Mouse (Mus musculus) urinary bladder, postnatal 14 days (tissue): ENCODE data around the gene Baz1a.

ENCODE experiments used
- DNase-seq: peaks from one replicate; pipeline ENCODE4 v3.0.0; 2021; ENCODE audit warnings: low spot score

The Baz1a gene

DNA sequence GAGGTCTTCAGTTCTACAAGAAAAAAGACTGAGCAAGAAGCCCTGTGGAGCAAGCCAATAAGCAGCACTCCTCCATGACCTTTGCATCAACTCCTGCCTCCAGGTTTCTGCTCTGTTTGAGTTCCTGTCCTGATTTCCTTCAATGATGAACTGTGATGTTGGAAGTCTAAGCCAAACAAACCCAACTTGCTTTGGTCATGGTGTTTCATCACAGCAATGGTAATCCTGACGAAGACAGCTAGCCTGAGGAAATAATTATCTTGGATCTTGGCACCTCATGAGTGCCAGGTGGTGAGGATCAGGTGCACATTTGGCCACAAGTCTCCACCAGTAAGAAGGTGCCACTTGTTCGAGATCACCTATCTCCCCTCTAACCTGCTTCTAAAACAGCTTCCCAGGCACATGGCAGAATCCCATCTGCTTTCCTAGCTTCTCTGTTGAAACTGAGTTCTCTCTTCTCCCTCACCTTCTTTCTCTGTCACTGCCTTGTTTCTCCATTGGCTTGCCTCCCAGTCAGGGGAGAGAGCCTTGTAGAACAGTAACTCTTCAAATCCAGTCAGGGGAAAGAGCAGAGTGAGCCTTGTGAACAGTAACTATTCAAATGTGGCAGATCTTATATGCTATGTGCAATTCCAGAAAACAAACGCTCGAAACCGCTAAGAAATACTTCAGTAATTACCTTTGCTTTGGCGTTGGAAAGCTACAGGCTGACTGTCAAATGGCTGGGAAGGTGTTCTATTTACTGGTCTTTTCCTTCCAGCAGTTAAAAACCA, at the start of gene Baz1a:
Gene Baz1a (minus strand): TSS at position 723 of the 773 bp plus-strand sequence.
- no peak for DNase-seq

DNA sequence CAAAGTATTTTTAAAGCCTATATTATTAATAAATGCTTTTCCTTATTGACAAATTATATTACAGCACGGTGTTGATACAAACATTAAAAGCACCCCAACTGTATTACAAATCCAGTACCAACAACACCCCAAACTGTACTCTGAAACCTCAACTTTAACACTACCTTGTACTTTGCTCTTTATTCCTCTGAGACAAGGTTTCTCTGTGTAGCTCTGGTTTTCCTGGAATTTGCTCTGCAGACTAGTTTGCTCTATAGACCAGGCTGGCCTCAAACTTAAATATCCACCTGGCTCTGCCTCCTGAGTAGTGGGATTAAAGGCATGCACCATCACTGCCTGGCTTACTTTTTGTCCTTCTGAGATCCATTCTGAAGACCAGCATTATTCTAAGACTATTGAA, 48.0 kb upstream of the Baz1a start:
- no peak for DNase-seq

DNA sequence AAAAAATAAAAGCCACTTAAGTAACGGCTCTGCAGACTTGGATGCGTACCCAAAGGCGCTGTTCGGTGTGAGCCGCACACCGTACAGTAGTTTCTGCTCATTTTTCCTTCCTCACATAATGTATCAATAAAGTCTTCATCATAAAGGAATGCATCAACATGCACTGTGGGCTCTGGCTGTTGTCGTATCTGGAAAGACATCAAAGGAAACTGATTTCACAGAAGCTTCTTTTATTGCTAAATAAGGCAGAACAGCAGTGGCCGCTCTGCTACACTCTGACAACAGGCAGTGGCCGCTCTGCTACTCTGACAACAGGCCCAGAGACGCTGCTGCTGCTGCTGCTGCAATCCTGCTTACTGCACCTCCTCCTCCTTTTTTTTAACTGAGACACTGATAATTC, 46.9 kb upstream of the Baz1a start:
- no peak for DNase-seq

DNA sequence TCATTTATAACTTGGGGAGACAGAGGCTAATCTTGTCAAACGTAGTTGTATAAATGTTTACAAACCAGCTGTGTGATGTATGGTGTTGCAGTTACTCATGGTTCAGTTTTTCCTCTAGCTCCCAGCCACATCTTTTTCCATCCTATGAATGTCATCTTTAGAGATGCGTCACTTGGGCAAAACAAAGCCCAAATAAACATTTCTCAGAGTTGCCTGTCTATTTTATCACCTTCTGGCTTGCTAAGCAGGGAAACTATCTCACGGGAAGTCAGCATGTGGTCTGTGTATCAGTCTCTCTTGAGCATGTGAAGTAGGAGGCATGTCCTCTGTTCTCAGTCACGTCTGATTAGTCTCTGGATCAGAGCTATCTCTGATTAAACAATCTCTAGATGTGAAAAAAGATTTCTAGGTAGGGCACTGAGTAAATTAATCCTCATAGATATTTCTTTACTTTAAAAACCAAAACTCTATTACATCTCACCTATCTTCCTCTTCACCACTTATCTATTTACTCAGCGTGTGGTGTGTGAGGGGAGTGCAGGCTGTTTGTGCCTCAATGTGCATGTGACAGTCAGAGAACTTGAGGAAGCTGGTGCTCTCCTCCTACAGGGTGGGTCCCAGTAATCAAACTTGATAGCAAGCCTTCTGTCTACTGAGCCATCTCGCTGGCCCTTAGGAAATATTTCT, 46.2 kb upstream of the Baz1a start:
- no peak for DNase-seq

DNA sequence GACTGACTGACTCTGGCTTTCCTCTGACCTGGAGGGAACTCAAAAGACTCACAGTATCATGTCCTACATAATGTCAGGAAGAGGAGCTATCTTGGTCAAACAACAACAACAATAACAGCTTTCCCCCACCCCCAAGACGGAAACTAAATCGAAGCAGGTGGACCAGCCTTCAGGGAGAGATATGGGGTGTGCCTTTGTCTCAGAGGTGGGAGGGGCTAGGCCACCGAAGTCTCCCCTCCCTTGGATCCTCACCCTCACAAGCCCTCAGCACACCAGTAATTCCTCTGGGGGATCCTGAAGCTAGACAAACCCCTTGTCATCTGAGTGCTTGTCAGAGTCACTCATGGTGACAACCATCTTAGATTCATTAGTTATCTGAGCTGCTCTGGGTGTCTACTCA, 45.7 kb upstream of the Baz1a start:
- no peak for DNase-seq

DNA sequence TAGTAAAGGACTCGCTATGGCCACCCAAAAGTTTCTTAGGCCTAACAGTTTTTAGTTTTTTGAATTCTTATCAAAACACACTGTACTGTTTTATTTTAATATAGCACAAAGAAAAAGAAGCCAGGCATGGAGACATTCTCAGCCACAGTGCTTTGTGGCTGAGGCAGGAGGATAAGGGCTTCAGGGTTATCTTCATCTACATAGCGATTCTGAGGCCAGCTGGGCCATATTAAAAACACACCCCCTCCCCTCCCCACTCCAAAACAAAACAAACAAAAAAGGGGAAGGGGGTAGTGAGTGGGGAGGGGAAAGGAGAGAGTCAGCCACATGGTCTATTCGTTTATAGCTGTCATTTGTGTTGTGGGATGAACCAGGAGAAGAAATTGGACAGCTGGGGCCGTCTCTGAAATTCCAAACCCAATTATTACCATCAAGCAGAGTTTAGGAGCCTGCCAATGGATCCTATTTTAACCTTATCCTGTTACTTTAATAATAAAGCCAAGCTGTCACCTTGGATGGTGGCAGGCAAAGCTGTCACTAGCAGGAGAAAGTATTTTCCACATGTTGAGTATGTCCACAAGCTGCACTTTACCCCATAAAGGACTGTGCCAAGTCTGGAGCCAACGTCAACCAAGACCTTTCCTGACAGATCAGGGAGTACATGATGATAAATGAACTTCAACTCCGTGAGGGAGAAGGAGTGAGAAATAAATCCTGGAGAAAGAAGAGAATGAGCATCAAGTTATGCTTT, 44.9 kb upstream of the Baz1a start:
- no peak for DNase-seq

DNA sequence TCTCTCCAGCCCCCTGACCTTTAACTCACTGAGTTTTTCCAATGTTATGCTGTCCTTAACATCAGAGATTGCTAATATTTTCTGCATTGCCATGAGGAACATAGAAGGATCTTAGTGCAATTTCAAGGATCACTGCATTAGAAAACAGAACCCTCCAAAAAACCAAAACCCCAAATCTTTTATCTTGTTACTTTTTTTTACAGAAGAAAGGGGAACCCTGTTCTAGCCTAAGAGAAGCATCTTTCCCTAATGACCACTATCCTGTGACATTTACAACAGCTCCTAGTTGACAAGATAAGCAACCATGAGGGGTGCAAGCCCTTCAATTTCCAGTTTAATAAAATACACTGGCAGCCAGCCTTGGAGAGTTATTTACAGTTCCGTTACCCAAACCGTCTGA, 42.6 kb upstream of the Baz1a start:
- DNase-seq, result no peak

DNA sequence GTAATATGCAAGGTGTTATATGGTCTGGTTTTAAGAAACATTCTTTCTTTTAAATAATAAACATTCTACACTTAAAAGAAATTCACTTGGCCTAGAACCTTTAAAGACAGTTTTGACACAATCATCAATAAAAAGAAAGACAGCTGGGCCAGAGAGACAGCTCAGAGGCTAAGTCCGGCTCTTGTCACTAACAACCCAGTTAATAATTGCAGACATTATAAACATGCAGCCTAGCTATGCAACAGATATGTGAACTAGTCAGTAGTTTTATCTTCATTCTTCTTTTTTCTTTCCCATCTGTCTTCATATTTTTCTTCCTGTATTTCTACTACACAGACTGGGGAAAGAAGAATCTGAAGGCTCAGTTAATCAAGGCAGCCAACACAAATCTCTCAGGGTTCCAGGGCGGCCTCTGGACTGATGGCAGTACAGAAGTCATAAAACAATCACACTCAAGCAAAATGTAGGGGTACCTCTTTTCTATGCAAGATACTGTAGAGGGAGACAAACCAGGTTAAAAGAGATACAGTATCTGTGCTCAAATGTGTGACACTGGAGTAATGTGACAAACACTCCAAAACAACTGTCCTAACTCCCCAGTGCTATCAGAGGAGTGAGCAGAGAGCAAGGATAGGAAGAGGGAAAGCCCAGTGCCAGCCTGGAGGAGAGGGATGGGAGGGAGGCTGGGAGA, 40.5 kb upstream of the Baz1a start:
- no peak for DNase-seq

DNA sequence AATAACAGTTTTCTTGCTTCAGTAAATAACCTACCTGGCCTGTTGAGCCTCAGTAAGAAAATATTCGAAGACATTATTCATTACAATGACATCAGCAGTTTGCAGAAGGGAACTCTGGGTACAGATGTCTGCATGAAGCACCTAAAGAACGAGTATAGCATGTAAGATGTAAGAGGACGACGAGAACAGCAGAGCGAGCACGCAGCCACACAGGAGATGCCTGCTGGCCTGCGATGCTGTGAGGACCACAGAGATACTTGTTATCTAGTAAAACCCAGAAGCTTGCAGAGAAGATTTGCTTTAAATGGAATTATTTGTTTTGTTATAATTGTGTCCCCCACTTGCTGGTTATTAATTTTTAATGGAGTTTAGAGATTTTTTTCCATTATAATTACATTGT, 39.1 kb upstream of the Baz1a start:
- DNase-seq, result no peak

DNA sequence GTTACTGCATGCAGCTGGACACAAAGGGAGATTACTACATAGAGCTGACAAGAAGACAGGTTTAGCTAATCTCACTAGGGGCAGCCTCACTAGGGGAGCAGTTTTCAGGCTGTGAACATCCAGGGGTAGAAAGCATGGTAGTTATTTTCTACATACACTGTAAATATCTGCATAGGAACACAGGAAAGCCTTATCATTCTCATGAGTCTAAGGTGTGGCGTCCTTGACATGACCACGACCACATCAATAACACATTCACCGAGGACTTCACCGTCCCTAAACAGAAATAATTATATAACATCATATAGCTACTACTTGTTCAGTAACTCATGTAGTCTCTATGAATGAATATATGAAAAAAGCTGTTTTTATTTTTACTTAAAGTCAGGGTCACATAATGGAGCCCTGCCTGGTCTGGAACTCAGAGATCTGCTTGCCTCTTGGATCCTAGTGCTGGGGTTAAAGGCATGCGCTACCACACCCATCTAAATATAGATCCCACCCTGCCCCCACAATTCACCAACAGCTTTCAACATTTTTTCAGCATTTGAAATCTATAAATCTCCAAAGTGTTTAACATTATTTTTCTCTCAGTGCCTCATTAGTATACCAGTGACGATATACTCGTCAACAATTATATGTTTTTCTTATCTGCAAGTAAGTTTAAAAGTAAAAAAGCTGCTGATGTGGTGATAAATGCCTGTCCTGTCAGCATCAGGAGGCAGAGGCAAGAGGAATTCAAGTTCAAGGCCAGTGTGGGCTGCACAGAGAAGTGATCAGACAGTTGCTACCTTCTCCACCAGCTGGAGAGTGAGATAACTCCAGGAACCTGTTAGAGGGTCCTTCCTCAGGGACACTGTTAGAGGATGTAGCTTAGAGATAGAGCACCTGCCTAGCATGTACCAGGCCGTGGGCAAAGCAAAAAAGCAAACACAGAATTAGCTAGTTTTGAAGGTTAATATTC, 37.3 kb upstream of the Baz1a start:
- no peak for DNase-seq

DNA sequence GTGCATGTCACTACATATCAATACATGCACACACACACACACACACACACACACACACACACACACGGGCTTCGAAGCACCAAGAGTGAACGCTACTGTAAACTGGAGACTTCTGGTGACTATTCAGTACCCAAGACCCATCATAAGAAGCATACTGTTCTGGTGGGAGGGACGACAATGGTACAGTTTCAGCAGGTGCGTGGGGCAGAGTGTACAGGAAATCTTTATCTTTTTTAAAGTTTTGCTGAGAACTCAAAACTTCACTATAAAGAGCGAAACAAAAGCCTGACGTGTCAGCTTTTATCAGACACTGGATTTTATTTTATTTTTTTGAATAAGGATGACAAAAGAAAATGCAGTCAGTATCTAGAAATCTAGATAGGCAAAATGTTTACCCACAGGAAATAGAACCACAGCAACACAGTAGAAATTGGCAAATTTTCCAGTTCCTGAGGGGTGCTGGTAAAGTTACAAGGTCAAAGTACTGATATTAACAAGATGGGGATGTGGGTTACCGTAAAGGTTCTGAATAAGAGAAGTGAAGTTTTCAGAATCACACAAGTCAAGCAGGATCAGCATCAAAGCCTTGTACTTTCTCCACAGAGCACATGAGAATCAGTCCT, 35.7 kb upstream of the Baz1a start:
- no peak for DNase-seq

DNA sequence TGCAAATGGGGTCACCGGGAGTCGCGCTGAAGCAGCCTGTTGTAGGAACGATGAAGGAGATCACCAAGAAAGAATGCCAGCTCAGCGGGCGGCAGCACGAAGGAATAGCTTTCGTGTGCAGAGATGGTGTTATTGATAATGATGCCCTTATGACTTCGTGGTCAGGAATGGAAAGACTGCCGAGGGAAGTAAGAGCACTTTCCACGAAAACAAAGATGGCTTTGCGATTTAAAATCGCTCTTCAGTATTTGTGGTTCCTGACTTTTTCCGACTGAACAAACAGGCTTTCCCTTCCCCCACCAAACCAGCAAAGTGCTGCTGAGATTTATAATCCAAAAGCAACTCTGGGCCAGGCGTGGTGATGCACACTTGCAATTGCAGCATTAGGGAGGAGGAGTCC, 26.9 kb upstream of the Baz1a start:
- no peak for DNase-seq

DNA sequence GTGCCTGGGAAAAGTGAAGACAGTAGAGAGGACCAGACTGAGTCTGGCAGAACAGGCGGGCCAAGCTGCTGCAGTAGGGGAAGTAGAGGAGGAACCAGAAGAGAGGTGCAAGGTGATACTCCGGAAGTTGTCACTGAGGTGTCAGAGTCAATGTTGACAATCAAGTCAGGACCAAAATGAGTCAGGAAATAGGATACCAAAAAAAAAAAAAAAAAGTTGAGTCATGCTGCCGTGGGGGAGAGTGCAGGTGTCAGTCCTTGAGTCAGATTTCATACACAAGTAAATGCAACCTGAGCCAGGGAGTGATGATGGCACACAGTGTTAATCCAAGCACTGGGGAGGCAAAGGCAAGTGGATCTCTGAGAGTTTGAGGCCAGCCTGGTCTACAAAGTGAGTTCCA, 12.9 kb upstream of the Baz1a start:
- peak; percentile 7 for DNase-seq

DNA sequence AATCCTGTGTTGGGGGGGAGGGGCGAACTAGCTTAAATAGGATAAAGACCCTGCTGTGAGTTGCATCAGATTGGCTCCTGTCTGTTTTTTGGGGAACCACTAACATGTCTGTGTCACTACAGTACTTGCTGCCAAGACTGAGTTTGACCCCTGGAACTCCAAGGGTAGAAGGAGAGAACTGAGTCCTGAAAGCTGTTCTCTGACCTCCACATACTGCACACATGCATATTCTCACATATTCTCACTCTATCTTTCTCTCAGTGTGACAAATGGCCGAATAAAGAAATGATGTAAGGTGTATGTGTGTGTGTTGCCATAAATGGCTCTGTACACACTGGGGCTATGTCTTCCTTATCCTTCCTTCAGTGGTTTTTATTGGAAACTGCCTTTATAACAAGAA, 9.1 kb upstream of the Baz1a start:
- no peak for DNase-seq

DNA sequence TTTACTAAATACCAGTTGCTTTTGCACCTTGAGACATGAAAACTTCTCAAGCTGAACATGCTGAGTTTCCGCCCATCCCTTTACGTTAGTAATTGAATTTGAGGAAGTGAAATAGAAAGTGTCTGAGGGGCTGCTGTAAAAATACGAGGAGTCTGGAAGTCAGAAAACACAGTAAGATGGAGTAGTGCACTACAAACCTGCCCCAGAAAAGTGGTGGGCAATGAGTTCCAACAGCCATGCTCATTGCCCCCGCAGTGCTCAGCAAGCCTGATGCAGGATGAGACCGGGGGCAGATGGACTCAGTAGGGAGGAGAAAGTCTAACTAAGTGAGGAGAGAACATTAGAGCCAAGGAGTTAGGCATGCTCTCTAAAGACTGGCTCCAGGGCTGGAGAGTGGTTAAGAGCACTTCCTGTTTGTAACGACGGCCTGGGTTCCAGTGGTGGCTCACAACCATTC, 5.3 kb upstream of the Baz1a start:
- DNase-seq, result no peak

DNA sequence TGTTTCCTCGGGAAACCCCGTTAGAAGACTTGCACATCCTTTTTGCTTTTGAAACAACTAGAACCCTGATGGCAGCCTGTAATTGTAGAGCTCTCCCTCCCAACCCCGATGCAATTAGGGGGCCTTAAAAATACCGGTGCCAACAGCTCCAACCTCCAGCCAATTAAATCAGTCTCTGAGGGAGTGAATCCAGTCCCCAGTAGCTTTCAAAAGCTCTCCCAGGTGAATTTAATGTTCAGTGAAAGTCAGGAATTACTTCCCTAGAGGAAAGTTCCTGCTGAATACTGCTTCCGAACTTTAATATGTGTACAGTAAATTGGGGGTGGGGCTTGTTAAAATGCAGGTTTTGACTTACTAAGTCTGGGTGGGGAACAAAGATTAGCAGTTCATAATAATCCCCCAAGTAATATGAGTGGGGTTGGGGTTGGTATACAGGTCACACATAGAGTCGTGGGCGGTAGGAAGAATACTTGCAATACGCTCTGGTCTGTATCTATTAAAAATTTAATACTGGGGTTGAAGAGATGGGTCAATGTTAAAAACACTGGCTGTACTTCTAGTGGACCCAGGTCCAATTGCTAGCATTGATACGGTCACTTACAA, 3.1 kb upstream of the Baz1a start:
- DNase-seq, result no peak

DNA sequence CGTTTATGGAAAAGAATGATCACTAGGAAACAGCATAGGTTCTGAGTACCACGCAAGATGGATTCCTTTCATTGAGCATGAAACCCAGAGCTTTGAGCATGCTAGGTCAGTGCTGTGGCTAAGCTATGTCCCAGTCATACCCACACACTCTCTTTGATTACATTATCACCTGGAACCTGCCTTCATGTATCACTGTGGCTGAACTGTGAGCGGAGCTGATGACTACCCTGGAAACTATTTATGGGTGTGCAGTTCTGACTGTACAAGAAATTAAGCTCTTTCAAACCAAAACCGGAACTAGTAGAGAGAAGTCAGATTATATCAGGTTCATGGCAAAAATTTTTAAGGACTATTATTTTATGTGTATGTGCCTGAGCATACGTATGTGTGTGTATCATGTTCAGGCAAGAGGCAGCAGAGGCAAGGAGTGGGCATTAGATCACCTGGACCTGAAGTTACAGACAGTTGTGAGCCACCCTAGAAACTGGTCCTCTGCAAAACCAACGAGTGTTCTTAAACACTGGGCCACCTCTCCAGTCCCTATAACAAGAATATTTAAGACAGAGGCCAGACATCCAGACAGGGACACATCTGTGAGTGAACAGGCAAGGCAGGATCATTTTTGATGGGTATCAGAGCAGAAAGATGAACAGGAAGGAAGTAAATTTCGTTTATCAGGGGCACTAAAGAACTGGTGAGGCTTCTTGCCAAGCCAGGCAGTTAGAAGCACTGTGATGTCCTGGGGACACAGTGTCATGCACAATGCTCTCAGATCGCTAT, 2.4 kb upstream of the Baz1a start:
- DNase-seq, result no peak

DNA sequence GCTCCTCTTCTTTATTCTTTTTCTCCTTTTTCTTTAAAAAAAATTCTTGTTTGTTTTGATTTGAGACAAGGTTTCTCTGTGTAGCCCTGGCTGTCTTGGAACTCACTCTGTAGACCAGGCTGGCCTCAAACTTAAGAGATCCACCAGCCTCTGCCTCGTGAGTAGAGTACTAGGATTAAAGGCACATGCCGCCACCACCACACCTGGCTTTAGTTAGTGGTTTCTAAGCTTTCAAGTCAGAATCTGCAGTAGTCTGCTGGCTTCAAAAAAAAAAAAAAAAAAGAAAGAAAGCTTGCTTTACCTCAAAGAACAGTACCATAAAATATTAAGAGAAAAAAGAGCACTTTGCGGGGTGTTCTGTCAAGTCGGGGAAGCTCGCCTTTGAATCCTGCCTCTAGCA, 1.3 kb upstream of the Baz1a start:
- no peak for DNase-seq

DNA sequence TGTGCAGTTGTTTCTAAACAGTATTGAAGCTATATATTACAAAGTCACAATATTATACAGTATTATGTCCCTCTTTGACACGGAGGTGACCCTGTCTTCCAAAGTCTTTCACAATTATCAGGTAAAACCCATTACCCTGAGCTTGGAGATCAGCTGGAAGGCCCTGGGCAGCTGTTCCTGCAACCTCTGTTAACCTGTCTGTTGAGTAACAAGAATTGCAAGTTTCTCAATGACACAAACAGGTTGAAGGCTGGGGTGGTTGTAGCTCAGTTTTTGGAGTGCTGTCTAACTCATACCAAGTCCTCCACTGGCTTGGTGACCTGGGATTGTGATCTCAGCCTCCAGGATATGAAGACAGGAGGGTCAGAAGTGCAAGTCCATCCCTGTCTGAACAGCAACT, 1.1 kb downstream of the Baz1a start:
- no peak for DNase-seq
